Mouse (Mus musculus): Measurements from ENCODE around the gene Nenf. TPM values are rescaled to one million over a fixed set of nuclear protein-coding genes. Genes with fewer than 3 reads are reported as not detected.

The Nenf gene
- polyA plus RNA-seq, 1 experiment from 2014 or later, result 97.0 TPM

- Histone ChIP-seq H3K9ac (ENCODE audit: low read depth, low read length) (no peak overlapping the region), H3K36me3 (ENCODE audit: control insufficient read depth, insufficient read depth, low read length) (no peaks in the 10 kb centered on the region), H3K4me1 (ENCODE audit: control insufficient read depth, insufficient read depth, low read length) (no peaks in the 10 kb centered on the region), H3K4me3 (ENCODE audit: low read length) (no peak overlapping the region), H3K4me2 (replicated peaks; ENCODE audit: low read depth, low read length) (no peak overlapping the region), H3K27ac (ENCODE audit: low read depth, low read length) (no peak overlapping the region), H3K9me3 (ENCODE audit: control insufficient read depth, low read length) (no peaks in the 10 kb centered on the region), H3K27me3 (ENCODE audit: control insufficient read depth, insufficient read depth, low read length) (no peaks in the 10 kb centered on the region)
- 54% methylated on average over 11 of the region's 11 CpGs for WGBS
- 0 out of 2 replicates have a peak, but pooled peaks have one; percentile 10 for ATAC-seq (ENCODE audit: low FRiP score, low TSS enrichment)
Measured at GRCm38 (mm10) chr1:191299215-191299942, 18.6 kb downstream of the Nenf start.

- Histone ChIP-seq H3K4me1 (ENCODE audit: control insufficient read depth, insufficient read depth, low read length) (no peaks in the 10 kb centered on the region), H3K36me3 (ENCODE audit: control insufficient read depth, insufficient read depth, low read length) (no peaks in the 10 kb centered on the region), H3K27ac (ENCODE audit: low read depth, low read length) (no peak overlapping the region), H3K4me3 (ENCODE audit: low read length) (no peak overlapping the region), H3K9me3 (ENCODE audit: control insufficient read depth, low read length) (no peaks in the 10 kb centered on the region), H3K4me2 (replicated peaks; ENCODE audit: low read depth, low read length) (no peak overlapping the region), H3K9ac (ENCODE audit: low read depth, low read length) (no peak overlapping the region), H3K27me3 (ENCODE audit: control insufficient read depth, insufficient read depth, low read length) (no peaks in the 10 kb centered on the region)
- ATAC-seq (ENCODE audit: low FRiP score, low TSS enrichment), result no peak
- 86% methylated on average over 4 of the region's 4 CpGs for WGBS
Measured at GRCm38 (mm10) chr1:191298304-191298703, 19.7 kb downstream of the Nenf start.

- ATAC-seq (ENCODE audit: low FRiP score, low TSS enrichment), result no peak
- no peaks in the 10 kb centered on the region for H3K27me3 ChIP-seq (ENCODE audit: control insufficient read depth, insufficient read depth, low read length)
- H3K4me3 ChIP-seq (ENCODE audit: low read length), result no peak overlapping the region
- no peak overlapping the region for H3K4me2 ChIP-seq (replicated peaks; ENCODE audit: low read depth, low read length)
- H3K9me3 ChIP-seq (ENCODE audit: control insufficient read depth, low read length), result no peaks in the 10 kb centered on the region
- no peak overlapping the region for H3K9ac ChIP-seq (ENCODE audit: low read depth, low read length)
- WGBS, result 67% methylated on average over 5 of the region's 5 CpGs
- no peaks in the 10 kb centered on the region for H3K36me3 ChIP-seq (ENCODE audit: control insufficient read depth, insufficient read depth, low read length)
- H3K4me1 ChIP-seq (ENCODE audit: control insufficient read depth, insufficient read depth, low read length), result no peaks in the 10 kb centered on the region
- H3K27ac ChIP-seq (ENCODE audit: low read depth, low read length), result no peak overlapping the region
Measured at GRCm38 (mm10) chr1:191296445-191296844, 21.5 kb downstream of the Nenf start.

- Histone ChIP-seq H3K9me3 (ENCODE audit: control insufficient read depth, low read length) (no peaks in the 10 kb centered on the region), H3K36me3 (ENCODE audit: control insufficient read depth, insufficient read depth, low read length) (no peaks in the 10 kb centered on the region), H3K4me2 (replicated peaks; ENCODE audit: low read depth, low read length) (no peak overlapping the region), H3K27ac (ENCODE audit: low read depth, low read length) (0 out of 2 replicates have a peak overlapping the region, but pooled peaks have one; percentile 6), H3K4me1 (ENCODE audit: control insufficient read depth, insufficient read depth, low read length) (no peaks in the 10 kb centered on the region), H3K27me3 (ENCODE audit: control insufficient read depth, insufficient read depth, low read length) (no peaks in the 10 kb centered on the region), H3K9ac (ENCODE audit: low read depth, low read length) (no peak overlapping the region), H3K4me3 (ENCODE audit: low read length) (no peak overlapping the region)
- 38% methylated on average over 3 of the region's 3 CpGs for WGBS
- ATAC-seq (ENCODE audit: low FRiP score, low TSS enrichment), result no peak
Measured at GRCm38 (mm10) chr1:191295784-191296183, 22.2 kb downstream of the Nenf start.

- H3K27me3 ChIP-seq (ENCODE audit: control insufficient read depth, insufficient read depth, low read length), result no peaks in the 10 kb centered on the region
- no peak for ATAC-seq (ENCODE audit: low FRiP score, low TSS enrichment)
- H3K9me3 ChIP-seq (ENCODE audit: control insufficient read depth, low read length), result no peaks in the 10 kb centered on the region
- no peaks in the 10 kb centered on the region for H3K4me1 ChIP-seq (ENCODE audit: control insufficient read depth, insufficient read depth, low read length)
- no peak overlapping the region for H3K4me2 ChIP-seq (replicated peaks; ENCODE audit: low read depth, low read length)
- H3K4me3 ChIP-seq (ENCODE audit: low read length), result no peak overlapping the region
- no peak overlapping the region for H3K27ac ChIP-seq (ENCODE audit: low read depth, low read length)
- no peaks in the 10 kb centered on the region for H3K36me3 ChIP-seq (ENCODE audit: control insufficient read depth, insufficient read depth, low read length)
- WGBS, result 38% methylated on average over 9 of the region's 9 CpGs
- H3K9ac ChIP-seq (ENCODE audit: low read depth, low read length), result no peak overlapping the region
Measured at GRCm38 (mm10) chr1:191293996-191294795, 23.8 kb downstream of the Nenf start.

- Histone ChIP-seq H3K27me3 (ENCODE audit: control insufficient read depth, insufficient read depth, low read length) (no peaks in the 10 kb centered on the region), H3K36me3 (ENCODE audit: control insufficient read depth, insufficient read depth, low read length) (no peaks in the 10 kb centered on the region), H3K4me2 (replicated peaks; ENCODE audit: low read depth, low read length) (no peak overlapping the region), H3K27ac (ENCODE audit: low read depth, low read length) (no peak overlapping the region), H3K9ac (ENCODE audit: low read depth, low read length) (no peak overlapping the region), H3K4me3 (ENCODE audit: low read length) (no peak overlapping the region), H3K9me3 (ENCODE audit: control insufficient read depth, low read length) (no peaks in the 10 kb centered on the region), H3K4me1 (ENCODE audit: control insufficient read depth, insufficient read depth, low read length) (no peaks in the 10 kb centered on the region)
- no peak; the same call in 1 of the 2 replicates for ATAC-seq (ENCODE audit: low FRiP score, low TSS enrichment)
- 89% methylated on average over 2 of the region's 2 CpGs for WGBS
Measured at GRCm38 (mm10) chr1:191293051-191293450, 24.9 kb downstream of the Nenf start.

GRCm38 (mm10) chr1:191292348-191292747 lies 25.6 kb downstream of the Nenf start:
- ATAC-seq (ENCODE audit: low FRiP score, low TSS enrichment), result no peak
- Histone ChIP-seq H3K9ac (ENCODE audit: low read depth, low read length) (no peak overlapping the region), H3K4me1 (ENCODE audit: control insufficient read depth, insufficient read depth, low read length) (no peaks in the 10 kb centered on the region), H3K36me3 (ENCODE audit: control insufficient read depth, insufficient read depth, low read length) (no peaks in the 10 kb centered on the region), H3K27me3 (ENCODE audit: control insufficient read depth, insufficient read depth, low read length) (no peaks in the 10 kb centered on the region), H3K9me3 (ENCODE audit: control insufficient read depth, low read length) (no peaks in the 10 kb centered on the region), H3K27ac (ENCODE audit: low read depth, low read length) (no peak overlapping the region), H3K4me2 (replicated peaks; ENCODE audit: low read depth, low read length) (no peak overlapping the region), H3K4me3 (ENCODE audit: low read length) (no peak overlapping the region)
- WGBS, result 72% methylated on average over 5 of the region's 5 CpGs

GRCm38 (mm10) chr1:191288762-191289161 lies 29.2 kb downstream of the Nenf start:
- no peaks in the 10 kb centered on the region for H3K36me3 ChIP-seq (ENCODE audit: control insufficient read depth, insufficient read depth, low read length)
- no peak overlapping the region for H3K27ac ChIP-seq (ENCODE audit: low read depth, low read length)
- no peaks in the 10 kb centered on the region for H3K9me3 ChIP-seq (ENCODE audit: control insufficient read depth, low read length)
- no peak overlapping the region for H3K4me3 ChIP-seq (ENCODE audit: low read length)
- no peaks in the 10 kb centered on the region for H3K4me1 ChIP-seq (ENCODE audit: control insufficient read depth, insufficient read depth, low read length)
- no peak for ATAC-seq (ENCODE audit: low FRiP score, low TSS enrichment)
- no peak overlapping the region for H3K9ac ChIP-seq (ENCODE audit: low read depth, low read length)
- H3K27me3 ChIP-seq (ENCODE audit: control insufficient read depth, insufficient read depth, low read length), result no peaks in the 10 kb centered on the region
- 36% methylated on average over 8 of the region's 8 CpGs for WGBS
- H3K4me2 ChIP-seq (replicated peaks; ENCODE audit: low read depth, low read length), result no peak overlapping the region

- Histone ChIP-seq H3K4me3 (ENCODE audit: low read length) (no peak overlapping the region), H3K36me3 (ENCODE audit: control insufficient read depth, insufficient read depth, low read length) (no peaks in the 10 kb centered on the region), H3K4me1 (ENCODE audit: control insufficient read depth, insufficient read depth, low read length) (no peaks in the 10 kb centered on the region), H3K9ac (ENCODE audit: low read depth, low read length) (no peak overlapping the region), H3K4me2 (replicated peaks; ENCODE audit: low read depth, low read length) (no peak overlapping the region), H3K9me3 (ENCODE audit: control insufficient read depth, low read length) (no peaks in the 10 kb centered on the region), H3K27ac (ENCODE audit: low read depth, low read length) (no peak overlapping the region), H3K27me3 (ENCODE audit: control insufficient read depth, insufficient read depth, low read length) (no peaks in the 10 kb centered on the region)
- 89% methylated on average over 8 of the region's 8 CpGs for WGBS
- no peak for ATAC-seq (ENCODE audit: low FRiP score, low TSS enrichment)
Measured at GRCm38 (mm10) chr1:191284502-191284901, 33.5 kb downstream of the Nenf start.

Data from kidney, embryonic 14.5 days (tissue).